Mouse (Mus musculus) heart, embryonic 14.5 days (tissue): ENCODE measurements around the gene Sall4. TPM values are rescaled to one million over a fixed set of nuclear protein-coding genes. Genes with fewer than 3 reads are reported as not detected.
"Not testable (repeated sequence)": the region's sequence is repeated elsewhere in the genome, so short reads cannot be mapped to it uniquely, and the experiment has no call there.

Source experiments
- ATAC-seq: fragments of 200-750 bp; cut with Nextera tagmentation; 2 replicates; pipeline ENCODE4 v1.8.0; 2017; ENCODE audit warnings: low read depth, moderate TSS enrichment; ENCODE audit not compliant: insufficient number of reproducible peaks, insufficient read depth, low FRiP score
- H3K27ac ChIP-seq, 2 experiments: fragments of 200-500 bp in 1 of 2; fragments of 300-500 bp in 1 of 2; sonication (generic) in 1 of 2; replicated peaks in 1 of 2; 2 replicates each; pipeline ENCODE4 v1.5.1; 2012 to 2014; ENCODE audit warnings: low read depth in 2 of 2, low read length in 2 of 2, control low read depth in 1 of 2, mild to moderate bottlenecking in 1 of 2, mixed read lengths in 1 of 2; ENCODE audit not compliant: control insufficient read depth in 1 of 2, insufficient read depth in 1 of 2
- H3K27me3 ChIP-seq: fragments of 300-500 bp; sonication (generic); 2 replicates; pipeline ENCODE4 v1.6.1; 2014; ENCODE audit warnings: mild to moderate bottlenecking, low read length, control low read depth; ENCODE audit not compliant: control insufficient read depth, insufficient read depth
- H3K36me3 ChIP-seq: fragments of 300-500 bp; sonication (generic); 2 replicates; pipeline ENCODE4 v1.6.1; 2014; ENCODE audit warnings: mild to moderate bottlenecking, control low read depth, low read length, mixed read lengths; ENCODE audit not compliant: control insufficient read depth, insufficient read depth
- H3K4me1 ChIP-seq, 2 experiments: fragments of 200-500 bp in 1 of 2; fragments of 300-500 bp in 1 of 2; sonication (generic) in 1 of 2; 2 replicates each; pipeline ENCODE4 v1.6.1; 2012 to 2014; ENCODE audit warnings: low read length in 2 of 2, control low read depth in 1 of 2, mixed read lengths in 1 of 2; ENCODE audit not compliant: control insufficient read depth in 2 of 2, insufficient read depth in 2 of 2
- H3K4me2 ChIP-seq: fragments of 300-500 bp; sonication (generic); 2 replicates; pipeline ENCODE4 v1.6.1; 2014; ENCODE audit warnings: mild to moderate bottlenecking, low read length
- H3K4me3 ChIP-seq, 2 experiments: fragments of 200-500 bp in 1 of 2; fragments of 300-500 bp in 1 of 2; sonication (generic) in 1 of 2; 2 replicates each; pipeline ENCODE4 v1.5.1; 2012 to 2014; ENCODE audit warnings: low read length in 2 of 2, mild to moderate bottlenecking in 2 of 2, control low read depth in 1 of 2, low read depth in 1 of 2, moderate library complexity in 1 of 2; ENCODE audit not compliant: control insufficient read depth in 1 of 2, insufficient read depth in 1 of 2
- H3K9ac ChIP-seq: fragments of 300-500 bp; sonication (generic); 2 replicates; pipeline ENCODE4 v1.6.1; 2014; ENCODE audit warnings: mild to moderate bottlenecking, low read length
- H3K9me3 ChIP-seq: fragments of 300-500 bp; sonication (generic); 2 replicates; pipeline ENCODE4 v1.6.1; 2016; ENCODE audit warnings: low read length, control low read depth; ENCODE audit not compliant: control insufficient read depth
- WGBS: fragments of 180-500 bp; shearing (Covaris S2); extraction: QIAGEN DNeasy Blood & Tissue Kit; methylation state at CpG from one replicate; pipeline ENCODE4 v1.1.7; 2014; 5-methylcytosine and 5-hydroxymethylcytosine counted together
- polyA plus RNA-seq: library from polyadenylated mRNA; unstranded; fragments of >200 nt; fragmentation: Nextera tagmentation; extraction: Ambion mirVana; gene quantifications from 2 replicates; pipeline ENCODE4 v1.2.1, GENCODE M21; 2014

The Sall4 gene
- polyA plus RNA-seq, 1 experiment from 2014 or later, result 0.84 TPM

DNA sequence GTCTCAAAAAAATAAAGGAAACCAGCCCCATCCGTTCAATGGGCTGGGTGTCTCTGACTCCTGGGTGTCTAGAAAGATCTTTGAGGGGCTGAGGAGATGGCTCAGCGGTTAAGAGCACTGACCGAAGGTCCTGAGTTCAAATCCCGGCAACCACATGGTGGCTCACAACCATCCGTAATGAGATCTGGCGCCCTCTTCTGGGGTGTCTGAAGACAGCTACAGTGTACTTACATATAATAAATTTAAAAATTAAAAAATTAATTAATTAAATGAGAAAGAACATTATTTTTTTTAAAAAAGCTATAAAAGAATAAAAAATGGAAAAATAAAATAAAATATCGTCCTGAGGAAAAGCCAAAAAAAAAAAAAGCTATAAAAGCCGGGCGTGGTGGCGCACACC, 23.3 kb downstream of the Sall4 start:
- H3K4me3 ChIP-seq, H3K27me3 ChIP-seq, H3K9ac ChIP-seq, H3K27ac ChIP-seq, H3K36me3 ChIP-seq, H3K9me3 ChIP-seq, ATAC-seq, H3K4me2 ChIP-seq, H3K4me1 ChIP-seq: not testable (repeated sequence)
- WGBS, result 85% methylated on average over 10 of the region's 10 CpGs

DNA sequence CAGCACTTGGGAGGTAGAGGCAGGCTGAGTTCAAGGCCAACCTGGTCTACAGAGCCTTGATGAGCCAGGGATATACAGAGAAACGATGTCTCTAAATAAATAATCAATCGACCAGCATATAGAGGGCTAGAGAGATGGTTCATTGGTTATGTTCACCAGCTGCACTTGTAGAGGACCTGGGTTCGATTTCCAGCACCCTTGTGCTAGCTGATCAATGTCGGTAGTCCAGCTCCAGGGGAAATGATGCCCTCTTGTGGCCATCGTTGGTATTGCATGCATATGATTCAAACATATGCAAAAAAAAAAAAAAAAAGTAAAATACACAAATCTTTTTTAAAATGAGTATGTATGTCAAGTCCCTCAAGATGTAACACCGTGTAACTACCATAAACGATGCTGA, 25.1 kb downstream of the Sall4 start:
- no peaks in the 10 kb centered on the region for H3K36me3 ChIP-seq
- H3K4me3 ChIP-seq, result peak overlapping the region; percentile 81 to 86; a peak in 2 of 4 replicates
- no peak overlapping the region for H3K27ac ChIP-seq
- peak overlapping the region; percentile 88; the same call in 1 of the 2 replicates for H3K4me2 ChIP-seq
- H3K4me1 ChIP-seq, result peaks cover 3% of the 10 kb centered on the region in 2 experiments; a peak in 1 of 4 replicates
- no peaks in the 10 kb centered on the region for H3K27me3 ChIP-seq
- peaks cover 4% of the 10 kb centered on the region; the same call in 1 of the 2 replicates for H3K9me3 ChIP-seq
- WGBS, result 16% methylated on average over 7 of the region's 7 CpGs
- H3K9ac ChIP-seq, result no peak overlapping the region
- no peak for ATAC-seq

DNA sequence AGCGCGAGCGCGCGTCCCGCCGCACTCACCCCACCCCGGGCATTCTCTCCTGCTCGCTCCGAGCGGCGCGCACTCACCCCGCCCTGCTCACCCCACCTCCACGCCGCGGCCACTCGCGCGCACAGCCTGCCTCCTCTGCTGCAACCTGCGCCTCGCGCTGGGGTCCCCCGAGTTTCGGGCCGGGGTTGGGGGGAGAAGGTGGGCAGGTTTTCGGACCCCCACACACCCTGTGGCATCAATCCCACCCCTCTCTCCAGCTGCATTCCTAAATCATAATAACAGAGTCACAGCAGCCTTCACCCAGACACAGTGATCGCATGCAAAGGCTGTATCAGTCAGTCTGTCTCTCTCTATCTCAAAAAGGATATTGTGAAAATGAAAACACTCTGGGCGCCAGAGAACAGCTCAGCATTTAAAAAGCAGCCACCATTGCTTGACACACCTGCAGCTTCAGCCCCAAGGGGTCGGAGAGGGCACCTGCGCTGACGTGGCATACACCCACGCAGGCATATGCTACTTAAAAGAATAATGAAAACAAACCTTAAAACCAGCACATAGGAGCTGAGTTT, 25.6 kb downstream of the Sall4 start, which contains the start of gene Atp9a:
TSS of gene Atp9a (minus strand) at position 351 of the 569 bp plus-strand sequence.
- whole genome bisulfite sequencing, result 10% methylated on average over 26 of the region's 33 CpGs
- Histone ChIP-seq H3K27me3 (no peaks in the 10 kb centered on the region), H3K9me3 (peaks cover 4% of the 10 kb centered on the region; the same call in 1 of the 2 replicates), H3K27ac (peak within 1 kb of the TSS; percentile 50 to 65; a peak in 3 of 4 replicates), H3K36me3 (no peaks in the 10 kb centered on the region), H3K4me1 (peaks cover 3% of the 10 kb centered on the region in 2 experiments; a peak in 1 of 4 replicates), H3K4me2 (peak within 1 kb of the TSS; percentile 88), H3K9ac (peak within 1 kb of the TSS; percentile 84), H3K4me3 (peak within 1 kb of the TSS; percentile 81 to 86)
- ATAC-seq, result peak; percentile 27; the same call in 1 of the 2 replicates

DNA sequence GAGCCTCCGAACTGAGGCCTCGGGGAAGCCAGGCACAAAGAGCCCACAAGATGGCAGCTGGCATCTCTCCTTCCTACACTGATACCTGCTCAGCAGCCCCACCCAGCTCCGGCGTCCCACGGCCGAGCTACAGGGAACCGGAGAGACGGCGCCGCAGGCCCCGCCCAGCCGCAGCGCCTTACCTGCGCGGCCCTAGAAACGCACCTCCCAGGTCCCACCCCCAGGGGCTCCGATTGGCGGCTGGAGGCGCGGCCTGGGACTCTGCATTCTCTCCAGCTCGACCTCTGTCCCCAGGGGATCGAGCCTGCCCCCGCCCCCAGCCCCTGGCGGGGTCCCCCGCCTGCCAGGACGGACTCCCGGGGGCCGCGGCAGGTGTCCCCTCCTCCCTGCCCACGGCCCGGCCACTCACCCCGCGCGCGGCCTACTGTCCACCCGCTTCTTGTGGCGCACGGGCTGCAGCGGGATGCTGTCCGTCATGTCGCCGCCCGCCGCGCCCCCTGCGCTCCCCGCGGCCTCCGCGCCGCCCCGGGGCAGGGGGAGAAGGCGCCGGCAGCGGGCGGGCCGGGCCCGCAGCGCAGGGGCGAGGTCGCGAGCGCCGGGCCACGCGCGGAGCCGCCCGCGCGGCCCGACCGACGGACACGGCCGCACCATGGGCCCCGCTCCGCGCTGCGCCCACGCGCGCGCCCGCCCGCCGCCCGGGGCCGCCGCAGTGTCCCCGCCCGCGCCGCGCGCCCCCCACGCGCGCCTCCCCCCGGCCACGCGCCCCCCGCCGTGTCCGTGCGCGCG, 26.3 kb downstream of the Sall4 start:
- Histone ChIP-seq H3K4me1 (peaks cover 3% of the 10 kb centered on the region in 2 experiments; a peak in 1 of 4 replicates), H3K36me3 (no peaks in the 10 kb centered on the region), H3K9ac (peak overlapping the region; percentile 84), H3K4me2 (peak overlapping the region; percentile 88), H3K4me3 (peak overlapping the region; percentile 81 to 86), H3K27me3 (no peaks in the 10 kb centered on the region), H3K9me3 (peaks cover 4% of the 10 kb centered on the region; the same call in 1 of the 2 replicates), H3K27ac (peak overlapping the region in 1 of 2 experiments; percentile 65; a peak in 2 of 4 replicates)
- under 1% methylated on average over 76 of the region's 108 CpGs for WGBS
- peak; percentile 68 for ATAC-seq

DNA sequence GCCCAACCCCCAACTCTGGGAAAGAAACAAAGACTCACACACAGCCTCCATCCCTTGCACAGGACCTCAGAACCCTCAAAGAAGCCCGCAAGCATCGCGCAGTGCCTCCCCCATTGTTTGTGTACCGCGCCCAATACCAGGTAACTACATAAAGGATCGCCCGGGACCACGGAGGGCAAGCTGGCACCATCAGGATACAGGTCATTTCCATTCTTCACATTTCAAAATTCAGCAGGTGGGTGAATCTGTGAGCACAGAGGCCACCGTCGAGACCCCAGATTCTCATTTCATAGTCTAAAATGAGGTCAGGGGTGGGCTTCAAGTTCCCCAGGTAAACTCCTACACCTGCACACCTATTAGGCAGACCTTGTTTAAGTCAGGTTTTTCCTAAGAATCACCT, 27.2 kb downstream of the Sall4 start:
- Histone ChIP-seq H3K36me3 (no peaks in the 10 kb centered on the region), H3K4me3 (peak overlapping the region in 1 of 2 experiments; percentile 86; a peak in 2 of 4 replicates), H3K9ac (no peak overlapping the region), H3K4me1 (peaks cover 3% of the 10 kb centered on the region in 2 experiments; a peak in 1 of 4 replicates), H3K9me3 (peaks cover 4% of the 10 kb centered on the region; the same call in 1 of the 2 replicates), H3K27ac (no peak overlapping the region), H3K4me2 (peak overlapping the region; percentile 88), H3K27me3 (no peaks in the 10 kb centered on the region)
- WGBS, result 86% methylated on average over 10 of the region's 10 CpGs
- no peak for ATAC-seq

DNA sequence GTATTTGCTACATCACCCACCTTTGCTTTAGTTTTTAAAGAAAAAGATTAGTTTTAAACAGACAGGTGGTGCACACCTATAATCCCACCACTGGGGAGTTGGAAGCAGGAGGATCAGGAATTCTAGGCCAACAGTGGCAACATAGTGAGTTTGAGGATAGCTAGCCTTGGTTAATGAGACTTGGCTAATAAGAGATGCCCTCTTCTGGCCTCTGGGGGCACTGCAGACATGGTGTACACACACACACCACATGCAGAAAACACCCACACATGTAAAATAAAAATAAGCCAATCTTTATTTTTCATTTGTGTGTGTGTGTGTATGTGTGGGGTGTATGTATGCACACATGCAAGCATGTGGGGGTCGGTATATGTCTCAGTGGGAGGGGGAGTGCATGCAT, 28.9 kb downstream of the Sall4 start:
- Histone ChIP-seq H3K36me3 (no peaks in the 10 kb centered on the region), H3K4me1 (peaks cover 3% of the 10 kb centered on the region in 2 experiments; a peak in 1 of 4 replicates), H3K4me3 (no peak overlapping the region), H3K27ac (no peak overlapping the region), H3K9me3 (peaks cover 4% of the 10 kb centered on the region; the same call in 1 of the 2 replicates), H3K4me2 (no peak overlapping the region), H3K27me3 (no peaks in the 10 kb centered on the region), H3K9ac (no peak overlapping the region)
- 90% methylated on average over 1 of the region's 1 CpGs for WGBS
- no peak for ATAC-seq

DNA sequence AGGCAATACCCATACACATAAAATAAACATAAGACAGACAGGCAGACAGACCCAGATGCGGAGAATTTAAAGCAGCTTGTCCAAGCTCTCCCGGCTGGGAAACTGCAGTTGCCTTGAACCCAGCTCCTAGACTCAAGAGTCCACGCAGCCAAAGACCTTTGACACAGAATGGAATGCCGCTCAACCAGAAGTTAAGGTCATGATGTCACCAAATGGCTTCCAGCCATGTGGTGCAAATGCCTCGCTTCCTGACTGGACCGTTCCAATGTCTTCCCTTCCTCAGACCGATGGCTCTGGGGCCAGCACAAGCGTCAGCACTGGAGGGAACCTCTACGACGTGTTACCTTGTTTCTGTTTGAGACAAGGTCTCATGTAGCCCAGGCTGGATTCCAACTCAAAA, 29.9 kb downstream of the Sall4 start:
- no peaks in the 10 kb centered on the region for H3K36me3 ChIP-seq
- no peak overlapping the region for H3K27ac ChIP-seq
- H3K4me1 ChIP-seq, result peaks cover 3% of the 10 kb centered on the region in 2 experiments; a peak in 1 of 4 replicates
- 82% methylated on average over 10 of the region's 10 CpGs for WGBS
- peaks cover 4% of the 10 kb centered on the region; the same call in 1 of the 2 replicates for H3K9me3 ChIP-seq
- H3K9ac ChIP-seq, result no peak overlapping the region
- no peak overlapping the region for H3K4me2 ChIP-seq
- no peaks in the 10 kb centered on the region for H3K27me3 ChIP-seq
- ATAC-seq, result no peak
- H3K4me3 ChIP-seq, result no peak overlapping the region
